Mouse (Mus musculus): Measurements from ENCODE around the gene Cox7a2.

- TF ChIP-seq POLR2A (IDR thresholded peaks at IDR 0.05; ENCODE audit: borderline replicate concordance, extremely low read depth, insufficient read depth, insufficient read length, poor library complexity, severe bottlenecking), result no peak
- TF ChIP-seq CTCF (IDR thresholded peaks at IDR 0.05; ENCODE audit: borderline replicate concordance, extremely low read depth, insufficient read depth, insufficient read length), result no peak
Observed at GRCm38 (mm10) chr9:79719451-79719850, 40.2 kb downstream of the Cox7a2 start.
